Comparison of ENCODE assay signal across 8 mouse cellular contexts in genomic region chr3:133543101-133544020, GRCm38 (mm10). TPM values are rescaled to one million over a fixed set of nuclear protein-coding genes. Genes with fewer than 3 reads are reported as not detected.
DNase-seq lines count a peak whose midpoint lies in the region; ATAC-seq and TF ChIP-seq lines count a peak whose summit lies in the region.

No protein-coding gene starts in this region.

- peaks cover 2% of the 10 kb centered on the region for H3K4me1 ChIP-seq in ES-Bruce4 (ENCODE audit: control insufficient read depth, insufficient read depth, low read length)
- H3K4me1 ChIP-seq in embryonic facial prominence, embryonic 12.5 days = 0 out of 2 replicates have a peak, but pooled peaks cover 3% of the 10 kb centered on the region
- H3K4me1 ChIP-seq in hindbrain, embryonic 10.5 days (replicated peaks) = peaks cover 18% of the 10 kb centered on the region

- H3K27ac ChIP-seq in ES-Bruce4 (ENCODE audit: insufficient read depth, low read length) = peak overlapping the region; percentile 82
- peak overlapping the region; percentile 90 for H3K27ac ChIP-seq in embryonic facial prominence, embryonic 12.5 days
- H3K27ac ChIP-seq in hindbrain, embryonic 10.5 days = peak overlapping the region; percentile 96

- TF ChIP-seq POLR2A in ES-Bruce4 (IDR thresholded peaks at IDR 0.05; ENCODE audit: insufficient read depth, low read length) = no peak

- H3K27me3 ChIP-seq in ES-Bruce4 (ENCODE audit: control insufficient read depth, insufficient read depth, low read length, poor library complexity, severe bottlenecking) = no peaks in the 10 kb centered on the region
- H3K27me3 ChIP-seq in embryonic facial prominence, embryonic 12.5 days = no peaks in the 10 kb centered on the region
- H3K27me3 ChIP-seq in hindbrain, embryonic 10.5 days (ENCODE audit: insufficient read depth, poor library complexity, severe bottlenecking) = peaks cover 8% of the 10 kb centered on the region

- TF ChIP-seq CTCF in ES-Bruce4 (IDR thresholded peaks at IDR 0.05; ENCODE audit: low read depth, low read length) = no peak

- peak overlapping the region; percentile 97 for H3K4me3 ChIP-seq in ES-Bruce4 (ENCODE audit: low read depth, low read length)
- peak overlapping the region; percentile 83 for H3K4me3 ChIP-seq in embryonic facial prominence, embryonic 12.5 days
- peak overlapping the region; percentile 88 for H3K4me3 ChIP-seq in hindbrain, embryonic 10.5 days

- no peak for ATAC-seq in embryonic facial prominence, embryonic 12.5 days (ENCODE audit: insufficient number of reproducible peaks, insufficient read depth, low FRiP score, low TSS enrichment)
- ATAC-seq in megakaryocyte progenitor cell, adult 5-6 weeks (replicated peaks; ENCODE audit: poor library complexity) = no peak; the same call in 1 of the 2 replicates

- peak; percentile 74 for DNase-seq in adrenal gland, postnatal 10 days
- peak; percentile 82 for DNase-seq in hindbrain, embryonic 10.5 days (ENCODE audit: low spot score)
- DNase-seq in layer of hippocampus, postnatal 25 days (ENCODE audit: extremely low spot score in 1 of 2, low spot score in 1 of 2) = peak; percentile 17 to 42
- peak; percentile 23 for DNase-seq in lung, postnatal 25 days (ENCODE audit: low spot score)
- peak; percentile 39 for DNase-seq in right cerebral cortex, adult 18-20 months

- 0% methylated on average over 21 of the region's 21 CpGs for WGBS in embryonic facial prominence, embryonic 12.5 days
- under 1% methylated on average over 21 of the region's 21 CpGs for WGBS in hindbrain, embryonic 10.5 days

- no peak for TF ChIP-seq EP300 in ES-Bruce4 (IDR thresholded peaks at IDR 0.05; ENCODE audit: insufficient read depth, low read depth, low read length)

- H3K9me3 ChIP-seq in ES-Bruce4 (replicated peaks; ENCODE audit: control insufficient read depth, insufficient read depth, low read length, poor library complexity, severe bottlenecking) = no peaks in the 10 kb centered on the region
- no peaks in the 10 kb centered on the region for H3K9me3 ChIP-seq in embryonic facial prominence, embryonic 12.5 days
- H3K9me3 ChIP-seq in hindbrain, embryonic 10.5 days = no peaks in the 10 kb centered on the region

- no peaks in the 10 kb centered on the region for H3K36me3 ChIP-seq in ES-Bruce4 (ENCODE audit: control insufficient read depth, insufficient read depth, low read length, poor library complexity, severe bottlenecking)
- H3K36me3 ChIP-seq in embryonic facial prominence, embryonic 12.5 days = no peaks in the 10 kb centered on the region; the same call in 1 of the 2 replicates
- H3K36me3 ChIP-seq in hindbrain, embryonic 10.5 days = peaks cover 5% of the 10 kb centered on the region

- H3K4me2 ChIP-seq in embryonic facial prominence, embryonic 12.5 days (replicated peaks) = peak overlapping the region; percentile 71

- H3K9ac ChIP-seq in ES-Bruce4 (ENCODE audit: low read depth, poor library complexity, severe bottlenecking) = peak overlapping the region; percentile 94
- peak overlapping the region; percentile 84 for H3K9ac ChIP-seq in embryonic facial prominence, embryonic 12.5 days

RNA-seq across cellular contexts. Expression of gene Tet2, which starts 1.6 kb away (rescaled TPM):
- 59.1 and 62.6 TPM in 2 replicates for polyA plus RNA-seq in ES-Bruce4 (2011; ENCODE audit: insufficient read depth, insufficient read length, low read depth, missing spikeins)
- total RNA-seq in adrenal gland, postnatal 10 days (2021) = 10 to 100 TPM; 34.3 to 50.3 TPM
- 21.8 and 22.4 TPM in 2 replicates for polyA plus RNA-seq in embryonic facial prominence, embryonic 12.5 days (2016; fragmentation: Nextera tagmentation; extraction: Ambion mirVana)
- polyA plus RNA-seq in hindbrain, embryonic 10.5 days (2016; fragmentation: Nextera tagmentation; extraction: Ambion mirVana) = 16.1 and 20.9 TPM in 2 replicates
- 10 to 100 TPM; 34.3 to 44.4 TPM for total RNA-seq in layer of hippocampus, postnatal 25 days (2021)
- 52.2 and 65.9 TPM in 2 replicates for total RNA-seq in megakaryocyte progenitor cell, adult 5-6 weeks (2015)
- total RNA-seq in megakaryocyte progenitor cell, adult 5-6 weeks (2017) = 42.4 and 55.8 TPM in 2 replicates

Comparison
In these comparisons a context has a peak if more than half of its experiments do, and no peak if none do; other contexts are left out.
1. DNase-seq: peak in every context shown above with its lines; median percentile 82 in hindbrain, embryonic 10.5 days; 74 in adrenal gland, postnatal 10 days; 39 in right cerebral cortex, adult 18-20 months; 30 in layer of hippocampus, postnatal 25 days; 23 in lung, postnatal 25 days.